Mouse (Mus musculus) layer of hippocampus, adult 8-10 months (tissue): Measurements from ENCODE around the gene Srp72. TPM values are rescaled to one million over a fixed set of nuclear protein-coding genes. Genes with fewer than 3 reads are reported as not detected.
A peak's percentile ranks its signal among the peaks of the same experiment; 100 is the strongest.

Source experiments
- DNase-seq, 2 experiments: peaks; one replicate each; pipeline ENCODE4 v3.0.0; 2022; ENCODE audit warnings: low spot score in 2 of 2
- total RNA-seq, 4 experiments: library from RNA; stranded (reverse); gene quantifications; 2 replicates each; pipeline ENCODE4 v1.2.4; 2022

Srp72 gene
- total RNA-seq = 100 to 1,000 TPM; 101 to 116 (median 107) TPM

GRCm38 (mm10) chr5:76974554-76975285 lies at the start of gene Srp72:
TSS of gene Srp72 (plus strand) at chr5:76974683.
- DNase-seq = peak; percentile 68 to 79

GRCm38 (mm10) chr5:76928124-76928832 lies 46.2 kb upstream of the Srp72 start:
- DNase-seq = peak in 1 of 2 experiments; percentile 34

GRCm38 (mm10) chr5:76929180-76929877 lies 45.2 kb upstream of the Srp72 start:
- no peak for DNase-seq

- DNase-seq = no peak
These were observed 34.8 kb upstream of the Srp72 start for GRCm38 (mm10) chr5:76939717-76940116.

GRCm38 (mm10) chr5:76941975-76942374 lies 32.5 kb upstream of the Srp72 start:
- DNase-seq = no peak

GRCm38 (mm10) chr5:76942505-76942904 lies 32.0 kb upstream of the Srp72 start:
- DNase-seq = no peak

- DNase-seq = no peak
These were observed 29.4 kb upstream of the Srp72 start for GRCm38 (mm10) chr5:76944965-76945677.

GRCm38 (mm10) chr5:76945678-76946033 lies 28.8 kb upstream of the Srp72 start:
- DNase-seq = no peak

GRCm38 (mm10) chr5:76947142-76947541 lies 27.3 kb upstream of the Srp72 start:
- no peak for DNase-seq

- no peak for DNase-seq
These were observed 26.7 kb upstream of the Srp72 start for GRCm38 (mm10) chr5:76947758-76948157.

- no peak for DNase-seq
These were observed 24.0 kb upstream of the Srp72 start for GRCm38 (mm10) chr5:76950343-76951105.

GRCm38 (mm10) chr5:76951106-76952027 lies 23.1 kb upstream of the Srp72 start, which contains the start of the genes Paics and Ppat:
TSS of gene Paics (plus strand) at chr5:76951307.
TSS of gene Ppat (minus strand) at chr5:76951578.
- peak; percentile 95 to 96 for DNase-seq

- DNase-seq = no peak
These were observed 22.1 kb upstream of the Srp72 start for GRCm38 (mm10) chr5:76952112-76953040.

GRCm38 (mm10) chr5:76953794-76954193 lies 20.7 kb upstream of the Srp72 start:
- DNase-seq = no peak

GRCm38 (mm10) chr5:76954271-76954900 lies 20.1 kb upstream of the Srp72 start:
- no peak for DNase-seq

- DNase-seq = no peak
These were observed 19.0 kb upstream of the Srp72 start for GRCm38 (mm10) chr5:76955474-76955873.

GRCm38 (mm10) chr5:76957954-76958353 lies 16.5 kb upstream of the Srp72 start:
- no peak for DNase-seq

- no peak for DNase-seq
These were observed 14.9 kb upstream of the Srp72 start for GRCm38 (mm10) chr5:76959587-76959986.
